Mouse (Mus musculus): ENCODE data around the gene Ppp1r13b. TPM values are rescaled to one million over a fixed set of nuclear protein-coding genes. Genes with fewer than 3 reads are reported as not detected.

Ppp1r13b gene
- 0.64 and 0.76 TPM in 2 replicates for total RNA-seq (2012; rRNA removed)
- 0.34 and 0.42 TPM in 2 replicates for total RNA-seq (2014; rRNA removed)
- 1.3 and 2.0 TPM in 2 replicates for polyA plus RNA-seq (2012; ENCODE audit: insufficient read length, low read depth)

DNA sequence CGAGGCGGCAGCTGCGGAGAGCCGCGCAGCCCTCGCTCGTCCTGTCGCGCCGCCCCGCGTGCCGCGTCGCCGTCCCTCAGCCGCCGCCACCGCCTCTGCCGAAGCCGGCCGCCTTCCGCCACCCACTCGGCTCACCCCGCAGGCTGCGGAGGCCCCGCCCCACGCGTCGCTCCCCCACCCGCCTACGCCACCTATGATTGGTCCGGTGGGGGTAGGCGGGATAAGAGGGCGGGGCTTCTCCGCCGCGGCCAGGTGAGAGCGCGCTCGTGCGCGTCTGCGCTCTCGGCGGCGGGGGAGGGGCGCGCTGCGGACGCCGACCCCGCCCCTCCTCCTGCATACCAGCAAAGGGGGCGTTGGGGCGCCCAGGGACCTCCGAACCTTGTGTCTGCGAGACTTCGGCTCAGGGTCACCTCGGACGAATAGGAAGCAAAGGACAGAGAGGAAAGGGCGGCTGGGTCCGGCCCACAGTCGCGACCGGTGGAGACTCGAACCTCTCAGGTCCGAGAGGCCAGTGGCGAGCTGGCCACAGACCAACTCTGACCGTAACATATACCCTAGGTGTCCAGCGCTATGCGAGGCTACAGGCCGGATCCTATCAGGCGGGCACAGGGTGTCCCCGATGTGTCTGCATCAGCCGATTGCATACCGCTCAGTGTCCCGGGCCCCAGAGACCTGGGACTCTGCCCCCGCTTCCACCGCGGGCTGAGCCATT lies at the start of gene Ppp1r13b:
TSS of gene Ppp1r13b (minus strand) at position 141 of the 712 bp plus-strand sequence.
- H3K36me3 ChIP-seq (replicated peaks in 1 of 2; ENCODE audit: control insufficient read depth in 1 of 2, insufficient read depth in 1 of 2, low read length in 1 of 2) = no peaks in the 10 kb centered on the region
- H3K27me3 ChIP-seq (replicated peaks) = peaks cover 35% of the 10 kb centered on the region
- peak within 1 kb of the TSS; percentile 22; the same call in 1 of the 2 replicates for H3K9ac ChIP-seq (ENCODE audit: insufficient read depth, low read depth)
- in situ Hi-C loops (cut with MboI; ENCODE audit: low pct_ligation_motif_present, low pct_unique_long_range_greater_than_20kb, low sequenced_read_pairs) = no loop called here
- no peaks in the 10 kb centered on the region for H3K9me3 ChIP-seq (replicated peaks; ENCODE audit: low read length)
- H3K79me2 ChIP-seq (replicated peaks; ENCODE audit: control insufficient read depth, extremely low read depth, insufficient read depth, poor library complexity, severe bottlenecking) = no peaks in the 10 kb centered on the region
- TF ChIP-seq USF1 (IDR thresholded peaks at IDR 0.05; ENCODE audit: low read depth, low read length) (no peak), SIN3A (IDR thresholded peaks at IDR 0.05; ENCODE audit: low read length) (no peak; the same call in 1 of the 2 replicates), POLR2AphosphoS2 (IDR thresholded peaks at IDR 0.05; ENCODE audit: low read depth, low read length) (no peak), USF2 (conservative IDR thresholded peaks at IDR 0.05; ENCODE audit: low read depth, low read length) (no peak), POLR2A (IDR thresholded peaks at IDR 0.05; ENCODE audit: low read depth, low read length) (peak; percentile 34; the same call in 1 of the 2 replicates), ZC3H11A (IDR thresholded peaks at IDR 0.05; ENCODE audit: low read depth, low read length) (no peak), TCF12 (IDR thresholded peaks at IDR 0.05; ENCODE audit: low read depth, low read length) (peak; percentile 48; the same call in 1 of the 2 replicates), NRF1 (IDR thresholded peaks at IDR 0.05; ENCODE audit: low read depth, low read length) (peak; percentile 77), CHD2 (IDR thresholded peaks at IDR 0.05; ENCODE audit: low read length) (peak; percentile 77), MAFK (IDR thresholded peaks at IDR 0.05; ENCODE audit: insufficient replicate concordance, low read length) (no peak), BHLHE40 (IDR thresholded peaks at IDR 0.05; ENCODE audit: low read depth, low read length) (peak; percentile 84), MAX (IDR thresholded peaks at IDR 0.05; ENCODE audit: low read length) (peak; percentile 44; the same call in 1 of the 2 replicates), KAT2A (IDR thresholded peaks at IDR 0.05; ENCODE audit: insufficient replicate concordance, low read length) (no peak), UBTF (IDR thresholded peaks at IDR 0.05; ENCODE audit: low read depth, low read length) (no peak), MAZ (IDR thresholded peaks at IDR 0.05; ENCODE audit: low read depth, low read length) (0 out of 2 replicates have a peak, but pooled peaks have one; percentile 24), ZKSCAN1 (IDR thresholded peaks at IDR 0.05; ENCODE audit: borderline replicate concordance, low read depth, low read length) (no peak), CHD1 (IDR thresholded peaks at IDR 0.05; ENCODE audit: low read depth, low read length) (no peak), ETS1 (conservative IDR thresholded peaks at IDR 0.05; ENCODE audit: low read depth, low read length) (0 out of 2 replicates have a peak, but pooled peaks have one; percentile 7), MXI1 (IDR thresholded peaks at IDR 0.05; ENCODE audit: low read depth, low read length) (0 out of 2 replicates have a peak, but pooled peaks have one; percentile 39), HCFC1 (IDR thresholded peaks at IDR 0.05; ENCODE audit: low read depth, low read length) (no peak), JUN (IDR thresholded peaks at IDR 0.05; ENCODE audit: insufficient read depth, low read depth, low read length) (no peak), IRF4 (IDR thresholded peaks at IDR 0.05; ENCODE audit: low read depth, low read length) (peak; percentile 27; the same call in 1 of the 2 replicates), RCOR1 (conservative IDR thresholded peaks at IDR 0.05; ENCODE audit: low read depth, low read length) (no peak), MEF2A (IDR thresholded peaks at IDR 0.05; ENCODE audit: borderline replicate concordance, low read depth, low read length) (0 out of 2 replicates have a peak, but pooled peaks have one; percentile 20), CTCF (conservative IDR thresholded peaks at IDR 0.05 in 1 of 2, IDR thresholded peaks at IDR 0.05 in 1 of 2; ENCODE audit: low read depth in 2 of 2, low read length in 2 of 2) (no peak), JUND (conservative IDR thresholded peaks at IDR 0.05; ENCODE audit: low read depth, low read length) (no peak), RAD21 (IDR thresholded peaks at IDR 0.05; ENCODE audit: low read depth, low read length) (no peak), E2F4 (IDR thresholded peaks at IDR 0.05; ENCODE audit: insufficient replicate concordance, low read depth, low read length) (no peak), SMC3 (IDR thresholded peaks at IDR 0.05; ENCODE audit: low read depth, low read length) (no peak), EP300 (IDR thresholded peaks at IDR 0.05; ENCODE audit: low read length) (no peak), TBP (conservative IDR thresholded peaks at IDR 0.05; ENCODE audit: low read depth, low read length) (no peak), NELFE (IDR thresholded peaks at IDR 0.05; ENCODE audit: low read depth, low read length) (no peak), ZMIZ1 (IDR thresholded peaks at IDR 0.05; ENCODE audit: low read depth, low read length) (0 out of 2 replicates have a peak, but pooled peaks have one; percentile 27)
- peak within 1 kb of the TSS; percentile 45 to 83 (median 61) for H3K4me3 ChIP-seq (replicated peaks in 1 of 3; ENCODE audit: low read depth in 2 of 3, low read length in 2 of 3, poor library complexity in 1 of 3)
- DNase-seq (ENCODE audit: extremely low read depth) = peak; percentile 85
- peak within 1 kb of the TSS; percentile 82 for H3K4me2 ChIP-seq (ENCODE audit: insufficient read depth, low read depth, poor library complexity, severe bottlenecking)
- dilution Hi-C loops (cut with MboI; ENCODE audit: extremely low pct_ligation_motif_present, extremely low pct_unique_long_range_greater_than_20kb, low sequenced_read_pairs) = no loop called here
- H3K4me1 ChIP-seq (ENCODE audit: control insufficient read depth in 1 of 2, insufficient read depth in 2 of 2) = peaks cover 13 to 34% of the 10 kb centered on the region in 2 experiments
- no peak within 1 kb of the TSS for H3K27ac ChIP-seq (ENCODE audit: insufficient read depth, low read depth)

Data from CH12.LX (cell line).